ENCODE assay signal across 8 mouse cellular contexts in the genomic region with DNA sequence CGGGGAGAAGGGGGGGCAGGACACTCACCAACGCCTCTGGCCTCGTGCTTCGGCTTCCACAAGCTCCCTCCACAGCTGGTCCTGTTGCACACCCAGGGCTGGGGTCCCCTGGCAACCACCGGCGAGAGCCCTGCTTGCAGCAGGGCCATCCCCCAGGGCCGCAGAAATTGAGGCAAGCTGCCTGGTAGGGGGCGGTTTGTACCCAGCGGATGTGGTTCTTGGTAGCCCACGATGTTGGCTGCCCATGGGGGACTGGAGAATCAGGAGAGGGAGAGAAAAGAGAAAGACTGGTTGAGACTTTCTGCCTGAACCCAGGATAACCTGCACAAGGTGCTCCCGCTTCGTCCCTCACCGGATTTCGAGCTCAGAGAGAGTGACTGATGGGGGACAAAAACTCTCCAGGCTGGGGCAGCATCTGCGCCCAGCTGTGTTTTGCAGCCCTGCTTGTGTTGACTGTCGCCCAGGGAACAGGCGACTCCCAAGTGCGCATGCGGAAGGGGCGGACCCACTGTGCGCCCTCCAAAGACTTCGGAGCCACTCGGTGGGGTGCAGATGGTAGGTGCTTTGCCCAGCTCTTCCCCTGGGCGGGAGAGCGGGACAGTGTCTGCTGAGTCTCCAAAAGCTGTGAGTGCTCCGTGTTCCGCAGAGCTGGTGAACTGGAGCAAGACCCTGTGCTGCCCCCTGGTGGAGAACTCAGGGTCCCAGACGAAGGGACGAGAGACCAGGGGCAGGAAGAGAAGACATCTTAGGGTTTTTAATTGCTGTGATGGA. TPM values are rescaled to one million over a fixed set of nuclear protein-coding genes. Genes with fewer than 3 reads are reported as not detected.
DNase-seq lines count a peak whose midpoint lies in the region; ATAC-seq and TF ChIP-seq lines count a peak whose summit lies in the region.

A gene (minus strand): TSS at position 628 of the 771 bp plus-strand sequence.

- no peak for ATAC-seq in Patski
- peak; percentile 81 for ATAC-seq in frontal cortex, adult (ENCODE audit: low TSS enrichment)
- ATAC-seq in hindbrain, embryonic 12.5 days (ENCODE audit: low FRiP score), result peak; percentile 73; the same call in 1 of the 2 replicates

- in situ Hi-C loops in Patski (cut with MboI; ENCODE audit: low pct_unique_long_range_greater_than_20kb), result no loop called here

- no peaks in the 10 kb centered on the region for H3K27me3 ChIP-seq in Patski
- H3K27me3 ChIP-seq in hindbrain, embryonic 12.5 days, result 0 out of 2 replicates have a peak, but pooled peaks cover 6% of the 10 kb centered on the region

- H3K4me3 ChIP-seq in hindbrain, embryonic 12.5 days, result peak within 1 kb of the TSS; percentile 30
- peak within 1 kb of the TSS; percentile 22; the same call in 1 of the 2 replicates for H3K4me3 ChIP-seq in macrophage (ENCODE audit: inconsistent target)

- peak within 1 kb of the TSS; percentile 49 for H3K4me2 ChIP-seq in hindbrain, embryonic 12.5 days (replicated peaks)

- WGBS in hindbrain, embryonic 12.5 days, result 6% methylated on average over 29 of the region's 29 CpGs
- 14% methylated on average over 29 of the region's 29 CpGs for WGBS in macrophage (ENCODE audit: missing documents)

- H3K36me3 ChIP-seq in hindbrain, embryonic 12.5 days, result no peaks in the 10 kb centered on the region
- H3K36me3 ChIP-seq in macrophage (ENCODE audit: inconsistent target), result no peaks in the 10 kb centered on the region

- no peaks in the 10 kb centered on the region for H3K79me2 ChIP-seq in macrophage (ENCODE audit: inconsistent target)

- CTCF ChIA-PET in Patski (lab: Charles Lee), result interaction anchor here (1.1 to 2.6 kb wide), 4 partner anchors 10 to 211 kb away, joined by 3 to 13 read pairs (median 4); no protein-coding TSS in a partner anchor

- no peak for DNase-seq in Patski (ENCODE audit: low read depth, low spot score)
- peak; percentile 41 for DNase-seq in cerebellum, adult 9-10 months
- peak; percentile 53 to 76 for DNase-seq in left cerebral cortex, adult 18-20 months (ENCODE audit: low spot score in 2 of 2)
- DNase-seq in retina, postnatal 7 days (ENCODE audit: low read depth, low spot score), result peak; percentile 65
- peak; percentile 64 for DNase-seq in urinary bladder, adult 2 months (ENCODE audit: low spot score)

- peak within 1 kb of the TSS; percentile 20 for H3K9ac ChIP-seq in hindbrain, embryonic 12.5 days

- H3K27ac ChIP-seq in hindbrain, embryonic 12.5 days, result no peak within 1 kb of the TSS
- H3K27ac ChIP-seq in macrophage, result no peak within 1 kb of the TSS

- POLR2A ChIA-PET in Patski (lab: Charles Lee), result no interaction called here

- peaks cover 6% of the 10 kb centered on the region; the same call in 1 of the 2 replicates for H3K4me1 ChIP-seq in hindbrain, embryonic 12.5 days

- H3K9me3 ChIP-seq in hindbrain, embryonic 12.5 days (replicated peaks), result no peaks in the 10 kb centered on the region; the same call in 1 of the 2 replicates

- TF ChIP-seq CTCF in Patski (IDR thresholded peaks at IDR 0.05), result peak; percentile 75

RNA-seq across cellular contexts. Expression of the gene that starts here (rescaled TPM):
- polyA plus RNA-seq in Patski (2021) (not detected), macrophage (2018) (0.16 to 0.17 TPM in 2 of 3 replicates, not detected in the other)
- 3.5 TPM in 2 replicates for polyA plus RNA-seq in hindbrain, embryonic 12.5 days (2016; fragmentation: Nextera tagmentation; extraction: Ambion mirVana)
- 1 to 10 TPM in 1 of 2 experiments, under 1 TPM in 1; 0.75 to 1.3 TPM for total RNA-seq in left cerebral cortex, adult 18-20 months (2021)
- total RNA-seq in macrophage (2018; cell fraction: chromatin; rRNA removed), result not detected
- total RNA-seq in macrophage (2018; cell fraction: cytosol; rRNA removed), result under 1 TPM in 25 of 26 experiments, not detected in 1; 0.03 to 0.50 (median 0.14) TPM
- total RNA-seq in macrophage (2018; cell fraction: nucleus; rRNA removed), result not detected
- 0.07 and 0.47 TPM in 2 replicates for polyA plus RNA-seq in urinary bladder, adult 2 months (2012; rRNA removed)

Comparison
In these comparisons a context has a peak if more than half of its experiments do, and no peak if none do; other contexts are left out.
1. Peak in DNase-seq in urinary bladder, adult 2 months; RNA of the gene not detected or under 1 TPM.